Mouse (Mus musculus) frontal cortex, postnatal 14 days (tissue): ENCODE measurements around the gene Kcna10.
A peak's percentile ranks its signal among the peaks of the same experiment; 100 is the strongest.

Experiments used
- DNase-seq, 2 experiments: peaks; one replicate each; pipeline ENCODE4 v3.0.0; 2022; ENCODE audit warnings: low spot score in 2 of 2

The Kcna10 gene

GRCm38 (mm10) chr3:107204413-107204812 lies 21.6 kb downstream of the Kcna10 start:
- DNase-seq = no peak

GRCm38 (mm10) chr3:107205170-107205569 lies 22.3 kb downstream of the Kcna10 start:
- no peak for DNase-seq

GRCm38 (mm10) chr3:107205994-107206393 lies 23.1 kb downstream of the Kcna10 start:
- peak in 1 of 2 experiments; percentile 58 for DNase-seq

- no peak for DNase-seq
Measured at GRCm38 (mm10) chr3:107206490-107207150, 23.8 kb downstream of the Kcna10 start.

- no peak for DNase-seq
Measured at GRCm38 (mm10) chr3:107207625-107208253, 24.9 kb downstream of the Kcna10 start.

- no peak for DNase-seq
Measured at GRCm38 (mm10) chr3:107214606-107215005, 31.8 kb downstream of the Kcna10 start.

- no peak for DNase-seq
Measured at GRCm38 (mm10) chr3:107216400-107217100, 33.7 kb downstream of the Kcna10 start.

- DNase-seq = no peak
Measured at GRCm38 (mm10) chr3:107217101-107217480, 34.2 kb downstream of the Kcna10 start.

- DNase-seq = no peak
Measured at GRCm38 (mm10) chr3:107218572-107218971, 35.7 kb downstream of the Kcna10 start.

- DNase-seq = no peak
Measured at GRCm38 (mm10) chr3:107221608-107222007, 38.8 kb downstream of the Kcna10 start, which contains the start of gene Cym. Gene Cym (minus strand): TSS chr3:107221732.

GRCm38 (mm10) chr3:107223230-107223629 lies 40.4 kb downstream of the Kcna10 start:
- no peak for DNase-seq

GRCm38 (mm10) chr3:107225820-107226219 lies 43.0 kb downstream of the Kcna10 start:
- DNase-seq = no peak

GRCm38 (mm10) chr3:107229221-107229620 lies 46.4 kb downstream of the Kcna10 start:
- DNase-seq = no peak

- DNase-seq = no peak
Measured at GRCm38 (mm10) chr3:107229822-107230221, 47.0 kb downstream of the Kcna10 start.

GRCm38 (mm10) chr3:107230527-107230926 lies 47.7 kb downstream of the Kcna10 start, which contains the start of gene A630076J17Rik:
Gene A630076J17Rik (plus strand): TSS chr3:107230614.
- no peak for DNase-seq

GRCm38 (mm10) chr3:107231202-107231601 lies 48.3 kb downstream of the Kcna10 start:
- no peak for DNase-seq

GRCm38 (mm10) chr3:107233351-107233813 lies 50.5 kb downstream of the Kcna10 start:
- DNase-seq = peak; percentile 75 to 89

GRCm38 (mm10) chr3:107233945-107234344 lies 51.1 kb downstream of the Kcna10 start:
- DNase-seq = no peak

GRCm38 (mm10) chr3:107238051-107238450 lies 55.2 kb downstream of the Kcna10 start:
- no peak for DNase-seq

- no peak for DNase-seq
Measured at GRCm38 (mm10) chr3:107238471-107238980, 55.7 kb downstream of the Kcna10 start.

- DNase-seq = no peak
Measured at GRCm38 (mm10) chr3:107239607-107240006, 56.8 kb downstream of the Kcna10 start, which contains the start of gene Prok1. Gene Prok1 (minus strand): TSS chr3:107239707.

GRCm38 (mm10) chr3:107241389-107242094 lies 58.7 kb downstream of the Kcna10 start:
- DNase-seq = no peak
